Mouse (Mus musculus): Measurements from ENCODE around the gene Fkbp1a.

The Fkbp1a gene

DNA sequence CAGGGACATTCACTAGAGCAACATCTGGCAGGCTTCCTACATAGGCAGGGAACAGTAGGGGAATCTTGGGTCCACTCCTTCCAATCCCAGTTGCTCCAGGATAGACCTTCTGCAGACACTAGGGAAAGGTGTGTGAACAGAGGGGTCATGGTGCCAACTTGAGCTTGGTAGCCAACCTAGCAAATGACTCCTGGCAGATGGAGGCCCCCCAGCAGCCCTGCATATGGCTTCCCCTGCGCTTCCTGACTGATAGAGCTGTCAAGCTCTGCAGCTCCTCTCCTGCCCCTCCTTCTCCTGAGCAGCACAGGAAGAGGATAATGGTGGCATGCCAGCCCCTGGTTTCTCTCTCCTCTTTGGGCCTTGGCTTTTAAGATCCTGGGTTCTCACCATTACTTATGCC, 66.2 kb downstream of the Fkbp1a start:
- no peak for DNase-seq (ENCODE audit: low spot score)

DNA sequence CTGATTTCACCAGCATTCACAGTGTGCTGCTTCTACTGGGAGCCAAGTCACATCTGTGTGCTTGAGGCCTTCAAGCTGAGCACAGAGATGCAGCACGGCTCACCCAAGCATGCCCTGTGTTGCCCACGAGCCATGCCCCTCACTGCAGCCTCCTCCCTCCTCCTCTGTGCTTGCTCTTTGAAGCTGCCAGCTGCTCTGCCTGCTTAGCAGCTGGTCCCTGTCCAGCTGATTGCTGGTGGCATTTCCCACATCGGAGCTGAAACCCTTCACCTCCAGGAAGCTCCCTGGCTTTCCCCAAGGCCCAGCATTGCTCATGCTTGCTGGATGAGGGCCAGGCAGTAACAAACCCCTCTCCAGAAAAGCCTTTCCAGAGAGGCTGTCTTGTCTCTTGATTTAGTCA, 67.7 kb downstream of the Fkbp1a start:
- DNase-seq (ENCODE audit: low spot score), result no peak

Data from ovary, postnatal 36 days (tissue).